Mouse (Mus musculus) thymus, adult 2 months (tissue): Measurements from ENCODE around the gene Ipo4.

Experiments
- CTCF ChIP-seq: fragments of 200-500 bp; IDR thresholded peaks from 2 replicates; pipeline ENCODE4 v1.5.1; 2012; ENCODE audit warnings: mild to moderate bottlenecking, control low read depth, low read length, moderate library complexity, borderline replicate concordance; ENCODE audit not compliant: control insufficient read depth, poor library complexity, insufficient read depth; ENCODE audit errors: extremely low read depth
- POLR2A ChIP-seq: fragments of 200-500 bp; IDR thresholded peaks from 2 replicates; pipeline ENCODE4 v1.6.1; 2012; ENCODE audit warnings: mild to moderate bottlenecking, low read length, control low read depth, moderate library complexity; ENCODE audit not compliant: control insufficient read depth, poor library complexity, insufficient read depth; ENCODE audit errors: extremely low read depth

- no peak for TF ChIP-seq POLR2A
- no peak for TF ChIP-seq CTCF
Measured at GRCm38 (mm10) chr14:55634874-55635522, 759 bp downstream of the Ipo4 start.
